Mouse (Mus musculus) embryonic facial prominence, embryonic 15.5 days (tissue): Measurements from ENCODE around the gene Cep152. TPM values are rescaled to one million over a fixed set of nuclear protein-coding genes. Genes with fewer than 3 reads are reported as not detected.

Source experiments
- ATAC-seq: fragments of 200-750 bp; cut with Nextera tagmentation; 2 replicates; pipeline ENCODE4 v1.8.0; 2017; ENCODE audit warnings: low read depth, moderate TSS enrichment; ENCODE audit not compliant: insufficient number of reproducible peaks, low FRiP score, low TSS enrichment
- H3K27ac ChIP-seq: fragments of 300-500 bp; sonication (generic); replicated peaks from 2 replicates; pipeline ENCODE4 v1.5.1; 2015; ENCODE audit warnings: mild to moderate bottlenecking, inconsistent platforms
- H3K27me3 ChIP-seq: fragments of 300-500 bp; sonication (generic); 2 replicates; pipeline ENCODE4 v1.6.1; 2015; ENCODE audit warnings: inconsistent platforms
- H3K36me3 ChIP-seq: fragments of 300-500 bp; sonication (generic); 2 replicates; pipeline ENCODE4 v1.6.1; 2015; ENCODE audit warnings: mild to moderate bottlenecking, inconsistent platforms
- H3K4me1 ChIP-seq: fragments of 300-500 bp; sonication (generic); 2 replicates; pipeline ENCODE4 v1.6.1; 2015; ENCODE audit warnings: inconsistent platforms
- H3K4me2 ChIP-seq: fragments of 300-500 bp; sonication (generic); replicated peaks from 2 replicates; pipeline ENCODE4 v1.6.1; 2015; ENCODE audit warnings: mild to moderate bottlenecking, inconsistent platforms
- H3K4me3 ChIP-seq: fragments of 300-500 bp; sonication (generic); replicated peaks from 2 replicates; pipeline ENCODE4 v1.5.1; 2015; ENCODE audit warnings: mild to moderate bottlenecking, inconsistent platforms
- H3K9ac ChIP-seq: fragments of 300-500 bp; sonication (generic); 2 replicates; pipeline ENCODE4 v1.6.1; 2015; ENCODE audit warnings: inconsistent platforms
- H3K9me3 ChIP-seq: fragments of 300-500 bp; sonication (generic); replicated peaks from 2 replicates; pipeline ENCODE4 v1.6.1; 2016; ENCODE audit warnings: inconsistent platforms
- WGBS: fragments of 180-500 bp; shearing (Covaris S2); methylation state at CpG from one replicate; pipeline ENCODE4 v1.1.7; 2015; 5-methylcytosine and 5-hydroxymethylcytosine counted together
- polyA plus RNA-seq: library from polyadenylated mRNA; unstranded; fragments of >200 nt; fragmentation: Nextera tagmentation; extraction: Ambion mirVana; gene quantifications from 2 replicates; pipeline ENCODE4 v1.2.1, GENCODE M21; 2015

Gene Cep152
- polyA plus RNA-seq, 1 experiment from 2014 or later = 8.3 TPM

- Histone ChIP-seq H3K4me1 (peaks cover 18% of the 10 kb centered on the region), H3K4me2 (peak overlapping the region; percentile 51), H3K9me3 (no peaks in the 10 kb centered on the region), H3K27me3 (no peaks in the 10 kb centered on the region), H3K27ac (peak overlapping the region; percentile 68), H3K9ac (0 out of 2 replicates have a peak overlapping the region, but pooled peaks have one; percentile 3), H3K4me3 (peak overlapping the region; percentile 33), H3K36me3 (no peaks in the 10 kb centered on the region)
- peak; percentile 41 for ATAC-seq
- WGBS = 31% methylated on average over 20 of the region's 20 CpGs
These were observed 35.7 kb upstream of the Cep152 start for GRCm38 (mm10) chr2:125660537-125661130.

GRCm38 (mm10) chr2:125659823-125660536, 35.1 kb upstream of the Cep152 start:
- Histone ChIP-seq H3K9ac (0 out of 2 replicates have a peak overlapping the region, but pooled peaks have one; percentile 3), H3K9me3 (no peaks in the 10 kb centered on the region), H3K4me1 (peaks cover 21% of the 10 kb centered on the region), H3K4me3 (peak overlapping the region; percentile 33), H3K4me2 (peak overlapping the region; percentile 51), H3K27ac (peak overlapping the region; percentile 68), H3K27me3 (no peaks in the 10 kb centered on the region), H3K36me3 (no peaks in the 10 kb centered on the region)
- no peak; the same call in 1 of the 2 replicates for ATAC-seq
- 10% methylated on average over 10 of the region's 10 CpGs for WGBS

- H3K9me3 ChIP-seq = no peaks in the 10 kb centered on the region
- peak overlapping the region; percentile 65 for H3K27ac ChIP-seq
- no peak overlapping the region for H3K4me3 ChIP-seq
- H3K4me2 ChIP-seq = no peak overlapping the region
- 78% methylated on average over 9 of the region's 9 CpGs for WGBS
- no peak overlapping the region for H3K9ac ChIP-seq
- H3K27me3 ChIP-seq = no peaks in the 10 kb centered on the region
- ATAC-seq = no peak
- no peaks in the 10 kb centered on the region for H3K36me3 ChIP-seq
- peaks cover 15% of the 10 kb centered on the region for H3K4me1 ChIP-seq
These were observed 30.5 kb upstream of the Cep152 start for GRCm38 (mm10) chr2:125655391-125655790.

- Histone ChIP-seq H3K9me3 (no peaks in the 10 kb centered on the region), H3K4me2 (no peak overlapping the region), H3K27ac (no peak overlapping the region), H3K9ac (no peak overlapping the region), H3K4me3 (no peak overlapping the region), H3K36me3 (no peaks in the 10 kb centered on the region), H3K4me1 (peaks cover 8% of the 10 kb centered on the region; the same call in 1 of the 2 replicates), H3K27me3 (no peaks in the 10 kb centered on the region)
- 87% methylated on average over 2 of the region's 2 CpGs for WGBS
- no peak for ATAC-seq
These were observed 28.4 kb upstream of the Cep152 start for GRCm38 (mm10) chr2:125653286-125653685.

GRCm38 (mm10) chr2:125651563-125651962, 26.6 kb upstream of the Cep152 start:
- H3K4me2 ChIP-seq = no peak overlapping the region

GRCm38 (mm10) chr2:125650742-125651352, 25.9 kb upstream of the Cep152 start:
- H3K9ac ChIP-seq = no peak overlapping the region
- WGBS = 82% methylated on average over 14 of the region's 14 CpGs
- no peaks in the 10 kb centered on the region for H3K36me3 ChIP-seq
- no peak overlapping the region for H3K4me2 ChIP-seq
- 0 out of 2 replicates have a peak, but pooled peaks cover 4% of the 10 kb centered on the region for H3K4me1 ChIP-seq
- no peak for ATAC-seq
- no peaks in the 10 kb centered on the region for H3K9me3 ChIP-seq
- 0 out of 2 replicates have a peak overlapping the region, but pooled peaks have one; percentile 29 for H3K27ac ChIP-seq
- H3K4me3 ChIP-seq = no peak overlapping the region
- no peaks in the 10 kb centered on the region for H3K27me3 ChIP-seq

More at GRCm38 (mm10) chr2:125651563-125651962, 26.6 kb upstream of the Cep152 start:
- Histone ChIP-seq H3K36me3 (no peaks in the 10 kb centered on the region), H3K9me3 (no peaks in the 10 kb centered on the region), H3K27me3 (no peaks in the 10 kb centered on the region), H3K9ac (no peak overlapping the region), H3K4me1 (peaks cover 6% of the 10 kb centered on the region; the same call in 1 of the 2 replicates), H3K4me3 (no peak overlapping the region), H3K27ac (no peak overlapping the region)
- 85% methylated on average over 8 of the region's 8 CpGs for WGBS
- ATAC-seq = no peak

- 57% methylated on average over 5 of the region's 5 CpGs for WGBS
- H3K36me3 ChIP-seq = no peaks in the 10 kb centered on the region
- H3K4me3 ChIP-seq = no peak overlapping the region
- H3K9me3 ChIP-seq = no peaks in the 10 kb centered on the region
- no peak overlapping the region for H3K9ac ChIP-seq
- H3K27me3 ChIP-seq = no peaks in the 10 kb centered on the region
- H3K27ac ChIP-seq = 0 out of 2 replicates have a peak overlapping the region, but pooled peaks have one; percentile 29
- no peak overlapping the region for H3K4me2 ChIP-seq
- no peaks in the 10 kb centered on the region for H3K4me1 ChIP-seq
- no peak for ATAC-seq
These were observed 25.1 kb upstream of the Cep152 start for GRCm38 (mm10) chr2:125650038-125650437.

- H3K27me3 ChIP-seq = no peaks in the 10 kb centered on the region
- H3K4me2 ChIP-seq = no peak overlapping the region
- WGBS = 85% methylated on average over 6 of the region's 6 CpGs
- H3K9me3 ChIP-seq = no peaks in the 10 kb centered on the region
- no peak overlapping the region for H3K27ac ChIP-seq
- H3K9ac ChIP-seq = no peak overlapping the region
- no peak overlapping the region for H3K4me3 ChIP-seq
- no peak for ATAC-seq
- H3K4me1 ChIP-seq = no peaks in the 10 kb centered on the region
- H3K36me3 ChIP-seq = no peaks in the 10 kb centered on the region
These were observed 20.0 kb upstream of the Cep152 start for GRCm38 (mm10) chr2:125644912-125645311.

GRCm38 (mm10) chr2:125637331-125637730, 12.4 kb upstream of the Cep152 start:
- H3K4me3 ChIP-seq = no peak overlapping the region
- H3K27me3 ChIP-seq = no peaks in the 10 kb centered on the region
- ATAC-seq = no peak
- no peaks in the 10 kb centered on the region for H3K9me3 ChIP-seq
- no peak overlapping the region for H3K27ac ChIP-seq
- H3K4me2 ChIP-seq = no peak overlapping the region
- no peaks in the 10 kb centered on the region for H3K36me3 ChIP-seq
- 64% methylated on average over 7 of the region's 7 CpGs for whole genome bisulfite sequencing
- H3K4me1 ChIP-seq = no peaks in the 10 kb centered on the region
- H3K9ac ChIP-seq = no peak overlapping the region

GRCm38 (mm10) chr2:125630010-125630409, 5.1 kb upstream of the Cep152 start:
- H3K9me3 ChIP-seq = no peaks in the 10 kb centered on the region
- no peaks in the 10 kb centered on the region for H3K36me3 ChIP-seq
- 90% methylated on average over 2 of the region's 2 CpGs for WGBS
- no peak overlapping the region for H3K4me3 ChIP-seq
- no peak overlapping the region for H3K4me2 ChIP-seq
- H3K27me3 ChIP-seq = no peaks in the 10 kb centered on the region
- H3K27ac ChIP-seq = no peak overlapping the region
- H3K4me1 ChIP-seq = 0 out of 2 replicates have a peak, but pooled peaks cover 3% of the 10 kb centered on the region
- no peak overlapping the region for H3K9ac ChIP-seq
- ATAC-seq = no peak

- no peak for ATAC-seq
- WGBS = 73% methylated on average over 6 of the region's 6 CpGs
- H3K27me3 ChIP-seq = no peaks in the 10 kb centered on the region
- H3K4me1 ChIP-seq = peaks cover 13% of the 10 kb centered on the region
- no peak overlapping the region for H3K4me2 ChIP-seq
- H3K36me3 ChIP-seq = no peaks in the 10 kb centered on the region
- no peak overlapping the region for H3K9ac ChIP-seq
- H3K27ac ChIP-seq = no peak overlapping the region
- no peaks in the 10 kb centered on the region for H3K9me3 ChIP-seq
- no peak overlapping the region for H3K4me3 ChIP-seq
These were observed 3.6 kb upstream of the Cep152 start for GRCm38 (mm10) chr2:125628487-125628886.
